Mouse (Mus musculus) myocyte (in vitro differentiated cells): Measurements from ENCODE around the gene Rapgef1.

Source experiments
- CEBPB ChIP-seq: IDR thresholded peaks from 2 replicates; pipeline ENCODE4 v1.6.1; 2011; ENCODE audit warnings: mild to moderate bottlenecking, moderate library complexity; ENCODE audit not compliant: poor library complexity, insufficient read depth, severe bottlenecking
- MYOD1 ChIP-seq, 3 experiments: IDR thresholded peaks; one replicate each; pipeline ENCODE4 v1.6.1; 2011; ENCODE audit warnings: control low read depth in 2 of 3, low read depth in 2 of 3, mild to moderate bottlenecking in 2 of 3, moderate library complexity in 1 of 3; ENCODE audit not compliant: insufficient read length in 2 of 3, control insufficient read depth in 1 of 3
- MYOG ChIP-seq, 3 experiments: IDR thresholded peaks; one replicate each; pipeline ENCODE4 v1.6.1; 2011; ENCODE audit warnings: control low read depth in 2 of 3, low read depth in 2 of 3, mild to moderate bottlenecking in 2 of 3; ENCODE audit not compliant: insufficient read length in 2 of 3, control insufficient read depth in 1 of 3, insufficient read depth in 1 of 3
- POLR2A ChIP-seq: IDR thresholded peaks from one replicate; pipeline ENCODE4 v1.6.1; 2011; ENCODE audit warnings: low read depth, mild to moderate bottlenecking, control low read depth, moderate library complexity; ENCODE audit not compliant: insufficient read length
- TCF12 ChIP-seq: IDR thresholded peaks from one replicate; pipeline ENCODE4 v1.6.1; 2011; ENCODE audit warnings: mild to moderate bottlenecking, control low read depth; ENCODE audit not compliant: poor library complexity, insufficient read depth, severe bottlenecking
- USF1 ChIP-seq: IDR thresholded peaks from one replicate; pipeline ENCODE4 v1.6.1; 2011; ENCODE audit warnings: low read depth, mild to moderate bottlenecking, control low read depth, moderate library complexity

DNA sequence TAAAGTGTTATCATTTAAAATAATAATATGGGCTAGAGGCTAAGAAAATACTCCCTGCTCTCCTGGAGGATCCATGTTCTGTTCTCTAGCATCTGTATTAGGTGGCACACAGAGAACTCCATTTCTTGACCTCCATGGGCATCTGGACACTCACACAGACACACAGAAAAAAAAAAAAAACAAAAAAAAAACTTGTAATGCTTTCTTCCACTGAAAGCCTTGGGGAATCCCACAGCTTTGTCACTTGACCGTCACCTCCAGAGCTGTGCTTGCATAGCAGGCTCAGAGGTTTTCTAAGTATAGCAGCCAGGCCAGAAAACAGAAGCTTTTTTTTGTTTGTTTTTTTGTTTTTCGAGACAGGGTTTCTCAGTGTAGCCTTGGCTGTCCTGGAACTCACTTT lies 72.7 kb downstream of the Rapgef1 start:
- TF ChIP-seq USF1, result no peak
- no peak for TF ChIP-seq TCF12
- no peak for TF ChIP-seq MYOD1 (IDR thresholded peaks at IDR 0.05; ENCODE audit: control insufficient read depth in 1 of 3, insufficient read length in 2 of 3, low read depth in 2 of 3)
- TF ChIP-seq POLR2A, result no peak
- TF ChIP-seq MYOG (IDR thresholded peaks at IDR 0.05; ENCODE audit: control insufficient read depth in 1 of 3, insufficient read depth in 1 of 3, insufficient read length in 2 of 3, low read depth in 2 of 3), result no peak
- no peak for TF ChIP-seq CEBPB
